Mouse (Mus musculus): Measurements from ENCODE around the gene Wsb2. TPM values are rescaled to one million over a fixed set of nuclear protein-coding genes. Genes with fewer than 3 reads are reported as not detected.
"Not testable (repeated sequence)": the region's sequence is repeated elsewhere in the genome, so short reads cannot be mapped to it uniquely, and the experiment has no call there.

Gene Wsb2
- total RNA-seq (2021): 100 to 1,000 TPM; 462 to 490 TPM

- DNase-seq (ENCODE audit: extremely low spot score in 1 of 2, low spot score in 2 of 2): peak; percentile 68 to 96
- intact Hi-C loops (cut with DNase I): no loop called here
Measured at GRCm38 (mm10) chr5:117357129-117357477, at the start of gene Wsb2. Wsb2 (plus strand) TSS chr5:117357304.

DNA sequence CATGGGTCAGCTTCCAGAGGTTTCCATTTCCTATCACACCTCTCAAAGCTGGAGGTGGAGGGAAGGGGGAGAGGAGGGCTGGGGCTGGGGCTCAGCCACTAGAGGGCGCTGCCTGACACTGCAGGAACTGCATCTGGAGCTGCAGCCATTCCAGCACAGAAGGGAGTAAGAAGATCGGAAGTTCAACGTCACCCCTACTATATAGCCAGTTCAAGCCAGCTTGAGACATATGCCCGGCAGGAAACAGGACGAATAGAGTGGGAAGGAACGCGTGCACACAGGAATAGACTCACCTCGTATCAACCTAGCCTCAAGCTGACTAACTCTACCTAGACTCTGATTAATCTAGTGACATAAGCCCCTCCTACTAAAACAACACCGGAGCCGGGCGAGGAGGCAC, 49.4 kb upstream of the Wsb2 start:
- DNase-seq (ENCODE audit: extremely low spot score in 1 of 2, low spot score in 2 of 2): peak in 1 of 2 experiments; percentile 82
- intact Hi-C loops (cut with DNase I): loop anchor here (10.0 kb wide), 1 partner anchor 187 kb away; no protein-coding TSS in a partner anchor

GRCm38 (mm10) chr5:117313420-117313819, 43.7 kb upstream of the Wsb2 start:
- intact Hi-C loops (cut with DNase I): no loop called here
- DNase-seq (ENCODE audit: extremely low spot score in 1 of 2, low spot score in 2 of 2): peak in 1 of 2 experiments; percentile 56

- DNase-seq (ENCODE audit: extremely low spot score in 1 of 2, low spot score in 2 of 2): no peak
- intact Hi-C loops (cut with DNase I): no loop called here
Measured at GRCm38 (mm10) chr5:117313909-117314308, 43.2 kb upstream of the Wsb2 start.

- DNase-seq (ENCODE audit: extremely low spot score in 1 of 2, low spot score in 2 of 2): no peak
- intact Hi-C loops (cut with DNase I): no loop called here
Measured at GRCm38 (mm10) chr5:117314587-117315428, 42.3 kb upstream of the Wsb2 start.

DNA sequence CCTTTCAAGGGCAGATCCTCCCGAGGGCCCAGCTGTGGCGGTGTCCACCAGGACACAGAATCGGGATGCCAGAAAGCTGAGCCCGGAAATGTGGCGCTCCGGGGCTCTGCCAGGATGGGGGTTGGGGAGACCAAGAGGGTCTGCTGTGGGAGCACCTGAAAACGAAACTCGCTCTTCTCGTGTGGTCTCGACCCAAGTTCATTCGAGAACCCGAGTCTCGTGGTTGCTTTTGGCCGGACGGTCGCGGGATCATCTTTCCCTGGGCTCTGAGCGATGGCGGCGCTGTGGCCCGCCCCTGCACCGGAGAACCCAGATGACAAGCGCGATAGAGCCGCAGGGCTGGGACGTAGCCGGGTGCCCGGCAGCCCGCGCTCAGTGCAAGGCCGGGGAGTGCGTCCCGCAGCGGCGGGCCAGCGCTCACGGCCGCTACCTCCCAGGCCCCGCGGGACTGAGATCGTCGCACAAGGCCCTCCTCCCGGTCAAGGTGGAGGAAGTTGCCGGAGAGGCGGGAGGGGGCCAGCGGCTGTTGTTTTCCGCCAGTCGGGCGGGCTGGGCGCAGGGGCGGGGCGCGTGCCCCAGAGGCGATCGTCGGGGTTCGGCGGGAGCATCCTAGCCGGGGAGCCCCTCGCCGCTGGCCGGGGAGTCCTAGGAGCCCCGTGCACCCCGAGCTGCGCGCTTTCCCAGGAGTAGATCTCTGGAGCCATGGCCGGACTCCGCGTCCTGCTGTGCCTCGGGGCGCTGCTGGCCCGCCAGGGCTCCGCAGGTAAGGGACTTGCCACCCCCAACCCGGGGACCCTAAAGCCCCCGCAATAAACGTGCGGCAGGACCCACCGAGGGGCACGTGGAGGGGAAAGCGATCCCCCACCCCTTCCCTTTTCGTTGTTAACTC, 38.1 kb upstream of the Wsb2 start, which contains the start of gene Vsig10:
Vsig10 (plus strand) TSS at position 343 of the 889 bp plus-strand sequence.
- peak; percentile 15 to 81 for DNase-seq (ENCODE audit: extremely low spot score in 1 of 2, low spot score in 2 of 2)
- intact Hi-C loops (cut with DNase I): no loop called here

GRCm38 (mm10) chr5:117323751-117324150, 33.4 kb upstream of the Wsb2 start:
- intact Hi-C loops (cut with DNase I): no loop called here

GRCm38 (mm10) chr5:117326408-117326807, 30.7 kb upstream of the Wsb2 start:
- no peak for DNase-seq (ENCODE audit: extremely low spot score in 1 of 2, low spot score in 2 of 2)
- intact Hi-C loops (cut with DNase I): no loop called here

More at GRCm38 (mm10) chr5:117323751-117324150, 33.4 kb upstream of the Wsb2 start:
- no peak for DNase-seq (ENCODE audit: extremely low spot score in 1 of 2, low spot score in 2 of 2)

DNA sequence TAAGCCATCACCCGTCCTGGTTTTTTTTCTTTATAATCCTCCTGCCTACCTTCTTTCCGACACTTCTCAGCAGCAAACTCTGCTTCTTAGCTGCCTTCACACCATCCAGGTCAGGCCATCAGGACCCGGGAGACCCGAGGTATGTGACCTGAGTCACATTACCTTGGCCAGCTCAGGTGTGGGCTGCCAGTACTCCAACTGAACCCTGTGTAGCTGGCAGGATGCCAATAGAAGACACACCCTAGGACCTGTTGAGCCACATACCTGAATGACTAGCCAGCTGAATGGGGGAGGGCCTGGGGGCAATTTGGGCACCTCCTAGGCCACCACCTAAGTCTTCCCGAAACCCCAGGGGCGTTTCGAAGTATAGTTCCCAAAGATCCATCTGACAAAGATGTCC, 26.6 kb upstream of the Wsb2 start:
- DNase-seq (ENCODE audit: extremely low spot score in 1 of 2, low spot score in 2 of 2): no peak
- intact Hi-C loops (cut with DNase I): no loop called here

DNA sequence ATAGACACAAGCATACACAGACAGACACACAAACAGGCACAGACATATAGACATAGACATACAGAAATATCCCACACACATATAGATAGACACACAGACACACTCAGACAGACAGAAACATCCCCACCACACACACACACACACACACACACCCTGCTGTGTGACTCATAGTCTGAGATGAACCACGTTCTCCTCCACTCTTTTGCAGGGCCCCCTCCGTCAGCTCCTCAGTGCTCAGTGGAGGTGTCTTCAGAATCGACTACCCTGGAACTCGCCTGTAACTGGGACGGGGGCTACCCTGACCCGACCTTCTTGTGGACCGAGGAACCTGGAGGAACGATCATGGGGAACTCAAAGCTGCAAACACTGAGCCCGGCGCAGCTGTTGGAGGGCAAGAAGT, 19.1 kb upstream of the Wsb2 start:
- no peak for DNase-seq (ENCODE audit: extremely low spot score in 1 of 2, low spot score in 2 of 2)
- intact Hi-C loops (cut with DNase I): no loop called here

GRCm38 (mm10) chr5:117338503-117338902, 18.6 kb upstream of the Wsb2 start:
- DNase-seq (ENCODE audit: extremely low spot score in 1 of 2, low spot score in 2 of 2): no peak
- intact Hi-C loops (cut with DNase I): no loop called here

- no peak for DNase-seq (ENCODE audit: extremely low spot score in 1 of 2, low spot score in 2 of 2)
- intact Hi-C loops (cut with DNase I): no loop called here
Measured at GRCm38 (mm10) chr5:117340081-117340480, 17.0 kb upstream of the Wsb2 start.

DNA sequence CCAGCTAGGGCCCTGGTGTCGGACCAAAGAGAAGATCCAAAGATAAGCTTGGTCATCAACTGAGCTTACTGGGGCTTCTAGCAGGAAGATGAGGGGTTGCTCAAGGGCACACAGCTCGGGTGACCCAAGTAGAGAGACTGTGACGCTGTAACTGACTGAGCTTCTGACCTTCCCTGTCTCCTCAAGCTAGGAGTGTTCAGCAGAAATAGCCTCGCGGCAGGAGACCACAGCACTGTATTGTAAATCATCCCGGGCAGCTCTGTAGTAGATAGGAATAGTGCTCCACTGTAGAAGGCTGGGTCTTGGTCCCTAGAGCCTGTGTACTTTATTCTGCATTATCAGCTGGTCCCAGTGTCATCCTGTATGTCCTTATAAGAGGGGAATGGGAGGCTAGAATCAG, 15.2 kb upstream of the Wsb2 start:
- intact Hi-C loops (cut with DNase I): no loop called here
- no peak for DNase-seq (ENCODE audit: extremely low spot score in 1 of 2, low spot score in 2 of 2)

DNA sequence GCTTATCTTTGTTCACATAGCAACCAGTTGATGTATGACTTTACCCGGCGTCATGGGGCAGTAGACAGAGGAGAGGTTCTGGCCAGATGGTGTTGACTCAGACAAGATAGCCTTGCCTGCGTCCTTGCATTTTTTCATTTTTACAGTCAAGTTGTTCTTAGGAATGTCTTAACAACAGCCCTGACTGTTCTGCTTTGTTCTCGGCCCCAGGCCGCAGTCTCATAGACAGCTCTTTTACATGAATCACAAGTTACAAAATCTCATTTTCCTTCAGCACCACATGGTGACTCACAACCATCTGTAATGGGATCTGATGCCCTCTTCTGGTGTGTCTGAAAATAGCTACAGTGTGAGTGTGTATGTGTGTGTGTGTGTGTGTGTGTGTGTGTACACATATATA, 12.6 kb upstream of the Wsb2 start:
- intact Hi-C loops (cut with DNase I); DNase-seq (ENCODE audit: extremely low spot score in 1 of 2, low spot score in 2 of 2): not testable (repeated sequence)

DNA sequence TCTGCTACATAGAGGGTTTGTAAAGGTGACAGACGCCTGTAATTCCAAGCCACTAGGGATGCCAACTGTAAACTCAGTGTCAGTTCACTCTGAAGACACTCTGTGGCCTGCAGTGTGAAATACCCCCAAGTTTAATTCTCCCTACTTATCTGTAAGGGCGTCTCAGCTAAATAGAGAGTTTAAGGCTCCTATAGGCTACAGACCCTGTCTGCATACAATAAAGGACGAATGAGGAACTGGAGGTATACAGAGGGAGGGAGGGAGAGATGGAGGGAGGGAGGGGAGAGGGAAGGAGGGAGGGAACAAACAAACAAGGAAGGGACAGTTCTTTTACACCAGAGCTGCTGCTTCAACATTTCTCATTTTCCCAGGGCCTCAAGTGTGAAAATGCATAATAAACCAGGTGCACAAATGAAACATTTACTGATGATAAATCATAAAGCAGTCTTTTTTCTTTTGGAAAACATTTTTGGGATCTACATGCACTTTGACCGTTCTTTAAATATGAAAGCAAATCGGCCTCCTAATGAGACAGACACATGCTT, 11.6 kb upstream of the Wsb2 start:
- DNase-seq (ENCODE audit: extremely low spot score in 1 of 2, low spot score in 2 of 2): no peak
- intact Hi-C loops (cut with DNase I): no loop called here

DNA sequence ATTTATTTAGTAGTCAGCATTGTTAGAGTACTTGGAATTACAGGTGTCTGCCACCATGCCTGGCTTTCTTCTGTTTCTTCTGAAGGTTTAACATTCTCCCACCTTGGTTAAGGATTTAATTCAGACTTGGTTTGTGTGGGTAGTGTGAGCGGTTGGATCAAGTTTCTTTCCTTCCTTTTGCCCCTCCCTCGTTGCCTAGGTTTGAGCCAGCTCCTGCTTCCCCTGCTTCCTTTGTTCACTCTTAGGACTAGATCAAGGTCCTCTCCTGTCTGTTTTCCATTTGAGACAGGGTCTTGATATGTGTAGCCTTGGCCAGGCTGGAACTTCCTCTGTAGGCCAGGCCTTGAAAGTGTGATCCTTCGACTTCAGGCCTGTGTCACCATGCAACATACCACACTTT, 10.8 kb upstream of the Wsb2 start:
- intact Hi-C loops (cut with DNase I): no loop called here
- no peak for DNase-seq (ENCODE audit: extremely low spot score in 1 of 2, low spot score in 2 of 2)

- intact Hi-C loops (cut with DNase I): no loop called here
- no peak for DNase-seq (ENCODE audit: extremely low spot score in 1 of 2, low spot score in 2 of 2)
Measured at GRCm38 (mm10) chr5:117347011-117347410, 10.1 kb upstream of the Wsb2 start.

GRCm38 (mm10) chr5:117347838-117348237, 9.3 kb upstream of the Wsb2 start:
- DNase-seq (ENCODE audit: extremely low spot score in 1 of 2, low spot score in 2 of 2): no peak
- intact Hi-C loops (cut with DNase I): no loop called here

GRCm38 (mm10) chr5:117348279-117348678, 8.8 kb upstream of the Wsb2 start:
- DNase-seq (ENCODE audit: extremely low spot score in 1 of 2, low spot score in 2 of 2): peak in 1 of 2 experiments; percentile 88
- intact Hi-C loops (cut with DNase I): no loop called here
